ENCODE assay signal across 9 mouse cellular contexts in genomic region chr11:107028754-107029153, GRCm38 (mm10). TPM values are rescaled to one million over a fixed set of nuclear protein-coding genes. Genes with fewer than 3 reads are reported as not detected.
DNase-seq lines count a peak whose midpoint lies in the region; ATAC-seq and TF ChIP-seq lines count a peak whose summit lies in the region.
"Had no signal": no experiment of that assay in that cellular context is flagged by ENCODE, and none has a peak within 500 bp of the region (broad histone marks: within the 10 kb centered on the region; RNA-seq: fewer than 3 reads in every experiment).

No protein-coding gene starts in this region.

- H3K4me3 ChIP-seq in kidney, adult 2 months (ENCODE audit: insufficient read depth, low read depth, low read length) = peak overlapping the region; percentile 79; the same call in 1 of the 2 replicates
- peak overlapping the region; percentile 63 for H3K4me3 ChIP-seq in hindbrain, embryonic 12.5 days
- peak overlapping the region; percentile 61 for H3K4me3 ChIP-seq in midbrain, embryonic 12.5 days

- no peak for TF ChIP-seq CTCF in kidney, adult 2 months (conservative IDR thresholded peaks at IDR 0.05; ENCODE audit: insufficient read depth, insufficient read length, low read depth, low read length)

- no peak for DNase-seq in kidney, adult 2 months
- DNase-seq in kidney, postnatal 4 days = no peak
- peak; percentile 60 for DNase-seq in R1 (ENCODE audit: low read depth, low spot score)
- no peak for DNase-seq in urinary bladder, postnatal 25 days (ENCODE audit: low spot score)
- no peak for DNase-seq in layer of hippocampus, adult 11-12 months (ENCODE audit: low spot score)
- DNase-seq in left cerebral cortex, adult 8-10 months (ENCODE audit: low spot score in 2 of 2) = no peak

- no peak for ATAC-seq in hindbrain, embryonic 12.5 days (ENCODE audit: low FRiP score)
- ATAC-seq in midbrain, embryonic 12.5 days (ENCODE audit: low FRiP score, low read depth) = no peak

- no peak for TF ChIP-seq POLR2A in kidney, adult 2 months (IDR thresholded peaks at IDR 0.05; ENCODE audit: low read depth, low read length)

- no peaks in the 10 kb centered on the region for H3K9me3 ChIP-seq in hindbrain, embryonic 12.5 days (replicated peaks)
- no peaks in the 10 kb centered on the region for H3K9me3 ChIP-seq in midbrain, embryonic 12.5 days

- no peaks in the 10 kb centered on the region for H3K36me3 ChIP-seq in kidney, adult 2 months (ENCODE audit: control insufficient read depth, insufficient read depth, low read length)
- H3K36me3 ChIP-seq in hindbrain, embryonic 12.5 days = no peaks in the 10 kb centered on the region
- no peaks in the 10 kb centered on the region for H3K36me3 ChIP-seq in midbrain, embryonic 12.5 days

- peak overlapping the region; percentile 69 for H3K9ac ChIP-seq in hindbrain, embryonic 12.5 days
- peak overlapping the region; percentile 65 for H3K9ac ChIP-seq in midbrain, embryonic 12.5 days (replicated peaks)

- WGBS in kidney, adult 2 months = 64% methylated on average over 6 of the region's 6 CpGs
- 75% methylated on average over 6 of the region's 6 CpGs for WGBS in hindbrain, embryonic 12.5 days
- WGBS in midbrain, embryonic 12.5 days = 65% methylated on average over 6 of the region's 6 CpGs

- H3K4me1 ChIP-seq in kidney, adult 2 months (ENCODE audit: control insufficient read depth, insufficient read depth, low read length) = peaks cover 6% of the 10 kb centered on the region; the same call in 1 of the 2 replicates
- H3K4me1 ChIP-seq in hindbrain, embryonic 12.5 days = peaks cover 42% of the 10 kb centered on the region
- H3K4me1 ChIP-seq in midbrain, embryonic 12.5 days = peaks cover 51% of the 10 kb centered on the region

- H3K27me3 ChIP-seq in kidney, adult 2 months (replicated peaks; ENCODE audit: control insufficient read depth, insufficient read depth, low read length) = no peaks in the 10 kb centered on the region
- H3K27me3 ChIP-seq in hindbrain, embryonic 12.5 days = no peaks in the 10 kb centered on the region
- H3K27me3 ChIP-seq in midbrain, embryonic 12.5 days = peaks cover 19% of the 10 kb centered on the region; the same call in 1 of the 2 replicates

- H3K27ac ChIP-seq in kidney, adult 2 months (ENCODE audit: insufficient read depth, low read depth, low read length) = no peak overlapping the region
- H3K27ac ChIP-seq in hindbrain, embryonic 12.5 days = peak overlapping the region; percentile 76
- H3K27ac ChIP-seq in midbrain, embryonic 12.5 days (replicated peaks) = peak overlapping the region; percentile 81

- peak overlapping the region; percentile 69 for H3K4me2 ChIP-seq in hindbrain, embryonic 12.5 days (replicated peaks)
- peak overlapping the region; percentile 63 for H3K4me2 ChIP-seq in midbrain, embryonic 12.5 days (replicated peaks)

RNA-seq across cellular contexts. Expression of gene 1810010H24Rik, which starts 3.3 kb away (rescaled TPM):
- 1.8 and 2.6 TPM in 2 replicates for polyA plus RNA-seq in kidney, adult 2 months (2012; rRNA removed)
- polyA plus RNA-seq in hindbrain, embryonic 12.5 days (2016; fragmentation: Nextera tagmentation; extraction: Ambion mirVana) = 4.3 and 4.5 TPM in 2 replicates
- polyA plus RNA-seq in midbrain, embryonic 12.5 days (2016; fragmentation: Nextera tagmentation; extraction: Ambion mirVana) = 3.4 and 3.8 TPM in 2 replicates
- 1 to 10 TPM; 2.5 to 4.4 (median 4.0) TPM for total RNA-seq in left cerebral cortex, adult 8-10 months (2022)
- total RNA-seq: hematopoietic stem cell, adult 5-6 weeks had no signal

RNA-seq across cellular contexts. Expression of gene Kpna2, which starts 29.4 kb away (rescaled TPM):
- 11.9 and 14.1 TPM in 2 replicates for polyA plus RNA-seq in kidney, adult 2 months (2012; rRNA removed)
- polyA plus RNA-seq in hindbrain, embryonic 12.5 days (2016; fragmentation: Nextera tagmentation; extraction: Ambion mirVana) = 340 and 349 TPM in 2 replicates
- polyA plus RNA-seq in midbrain, embryonic 12.5 days (2016; fragmentation: Nextera tagmentation; extraction: Ambion mirVana) = 491 and 516 TPM in 2 replicates
- 10 to 100 TPM; 21.1 to 29.7 (median 25.1) TPM for total RNA-seq in left cerebral cortex, adult 8-10 months (2022)

Comparison
In these comparisons a context has a peak if more than half of its experiments do, and no peak if none do; other contexts are left out.
1. RNA of gene Kpna2, which starts 29.4 kb away (polyA plus RNA-seq): 491 to 516 TPM in midbrain, embryonic 12.5 days and 340 to 349 TPM in hindbrain, embryonic 12.5 days; 11.9 to 14.1 TPM in kidney, adult 2 months; every median in the first group is over 10 times any median in the second.
2. Peak in every context shown above with its lines, with median percentiles within 50 percentile points of each other: H3K4me3 ChIP-seq.